Mouse (Mus musculus) erythroblast, embryonic 14.5 days (primary cell): ENCODE data around the gene Ciz1.

Experiments
- GATA1 ChIP-seq: IDR thresholded peaks from 2 replicates; pipeline ENCODE4 v1.6.1; 2012; ENCODE audit warnings: low read length, inconsistent platforms, mixed read lengths
- TAL1 ChIP-seq: IDR thresholded peaks from 3 replicates; pipeline ENCODE4 v1.6.1; 2012; ENCODE audit warnings: low read length, inconsistent platforms, mixed read lengths

GRCm38 (mm10) chr2:32304145-32304832 lies 47.8 kb upstream of the Ciz1 start:
- no peak for TF ChIP-seq TAL1
- no peak for TF ChIP-seq GATA1
